Mouse (Mus musculus): ENCODE measurements around the gene Lzic. TPM values are rescaled to one million over a fixed set of nuclear protein-coding genes. Genes with fewer than 3 reads are reported as not detected.

Gene Lzic
- polyA plus RNA-seq (2017; shearing (Covaris generic)): 40.3 TPM

GRCm38 (mm10) chr4:149485053-149485824 lies at the start of gene Lzic, which contains the start of gene Nmnat1:
Gene Lzic, plus strand, starts transcription at chr4:149485229.
Gene Nmnat1, minus strand, starts transcription at chr4:149485202.

DNA sequence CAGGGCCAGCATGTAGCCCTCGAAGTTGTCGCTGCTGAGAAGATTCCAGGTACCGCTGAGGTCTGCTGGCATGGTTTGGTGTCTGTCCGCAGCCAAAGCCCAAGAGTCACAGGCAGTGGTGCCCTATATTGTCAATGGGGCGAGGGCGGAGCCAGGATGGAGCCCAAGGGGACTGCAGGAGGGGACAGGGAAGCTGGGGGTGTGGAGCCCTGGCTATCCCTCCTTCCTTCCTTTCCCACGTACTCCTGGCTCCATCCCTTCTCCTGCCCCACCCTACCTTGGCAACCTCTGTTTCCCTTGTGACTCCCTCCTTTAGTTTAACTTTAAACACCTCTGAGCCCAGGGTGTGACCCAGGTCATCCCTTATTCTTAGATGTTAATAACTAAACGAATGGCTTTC lies 30.1 kb upstream of the Lzic start, which contains the start of gene Rbp7:
Rbp7 (minus strand) TSS at position 100 of the 400 bp plus-strand sequence.

DNA sequence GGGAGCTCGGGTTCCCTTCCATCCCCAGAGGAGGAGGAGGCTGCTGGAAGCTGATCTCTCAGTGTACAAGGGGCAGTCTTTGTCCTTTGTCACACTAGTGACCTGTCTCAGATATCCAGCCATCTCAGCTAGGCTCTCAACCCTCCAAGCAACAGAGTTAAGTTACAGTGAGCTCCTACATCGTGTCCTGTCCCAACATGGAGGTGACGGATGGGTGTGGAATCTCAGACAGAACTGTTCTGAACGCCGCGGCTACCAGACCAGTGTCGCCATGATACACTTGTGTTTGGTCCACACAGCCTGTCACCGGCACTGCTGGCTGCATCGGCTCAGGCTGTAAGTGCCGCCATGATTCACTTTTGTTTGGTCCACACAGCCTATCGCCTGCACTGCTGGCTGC lies 8.0 kb upstream of the Lzic start, which contains the start of gene Tmem274:
Tmem274 (plus strand) TSS at position 301 of the 400 bp plus-strand sequence.

GRCm38 (mm10) chr4:149517868-149518340 lies 32.9 kb downstream of the Lzic start, which contains the start of gene Ctnnbip1:
Gene Ctnnbip1, plus strand, starts transcription at chr4:149518236.

Other genes with a start within 250 kb of the Lzic start
- 9.0 TPM for gene Kif1b, start 177.5 kb upstream of the Lzic start, polyA plus RNA-seq (2017; shearing (Covaris generic))
- gene Ube4b, start 58.5 kb upstream of the Lzic start, polyA plus RNA-seq (2017; shearing (Covaris generic)): 22.1 TPM
- not detected for gene Rbp7, start 30.3 kb upstream of the Lzic start, polyA plus RNA-seq (2017; shearing (Covaris generic))
- gene Tmem274, start 7.9 kb upstream of the Lzic start, polyA plus RNA-seq (2017; shearing (Covaris generic)): 0.46 TPM
- gene Nmnat1, start within 50 bp of the Lzic start, polyA plus RNA-seq (2017; shearing (Covaris generic)): 8.3 TPM
- gene Ctnnbip1, start 33.0 kb downstream of the Lzic start, polyA plus RNA-seq (2017; shearing (Covaris generic)): 0.19 TPM
- 2.9 TPM for gene Clstn1, start 101.2 kb downstream of the Lzic start, polyA plus RNA-seq (2017; shearing (Covaris generic))
- gene Pik3cd, start 217.3 kb downstream of the Lzic start, polyA plus RNA-seq (2017; shearing (Covaris generic)): 414 TPM

Measured in CD4-positive, CD25-positive, alpha-beta regulatory T cell, adult 9 weeks (primary cell).